Mouse (Mus musculus) bone marrow, adult 2 months (tissue): ENCODE measurements around the gene Egln1.

Source experiments
- CTCF ChIP-seq: fragments of 200-500 bp; IDR thresholded peaks from 2 replicates; pipeline ENCODE4 v1.5.1; 2011; ENCODE audit warnings: low read length, control low read depth; ENCODE audit not compliant: control insufficient read depth, insufficient read depth
- POLR2A ChIP-seq: fragments of 200-500 bp; IDR thresholded peaks from 2 replicates; pipeline ENCODE4 v1.6.1; 2011; ENCODE audit warnings: low read depth, mild to moderate bottlenecking, control low read depth, low read length, borderline replicate concordance; ENCODE audit not compliant: control insufficient read depth

- TF ChIP-seq CTCF (no peak), POLR2A (no peak)
Measured at GRCm38 (mm10) chr8:124923971-124924652, 25.0 kb downstream of the Egln1 start.
